Mouse (Mus musculus) spleen, postnatal 0 days (tissue): ENCODE results near the gene Jund. TPM values are rescaled to one million over a fixed set of nuclear protein-coding genes. Genes with fewer than 3 reads are reported as not detected.

Source experiments
- polyA plus RNA-seq: library from polyadenylated mRNA; unstranded; fragments of >200 nt; fragmentation: Nextera tagmentation; extraction: Ambion mirVana; gene quantifications from 2 replicates; pipeline ENCODE4 v1.2.1, GENCODE M21; 2015

The Jund gene
- polyA plus RNA-seq: 33.3 and 37.5 TPM in 2 replicates

DNA sequence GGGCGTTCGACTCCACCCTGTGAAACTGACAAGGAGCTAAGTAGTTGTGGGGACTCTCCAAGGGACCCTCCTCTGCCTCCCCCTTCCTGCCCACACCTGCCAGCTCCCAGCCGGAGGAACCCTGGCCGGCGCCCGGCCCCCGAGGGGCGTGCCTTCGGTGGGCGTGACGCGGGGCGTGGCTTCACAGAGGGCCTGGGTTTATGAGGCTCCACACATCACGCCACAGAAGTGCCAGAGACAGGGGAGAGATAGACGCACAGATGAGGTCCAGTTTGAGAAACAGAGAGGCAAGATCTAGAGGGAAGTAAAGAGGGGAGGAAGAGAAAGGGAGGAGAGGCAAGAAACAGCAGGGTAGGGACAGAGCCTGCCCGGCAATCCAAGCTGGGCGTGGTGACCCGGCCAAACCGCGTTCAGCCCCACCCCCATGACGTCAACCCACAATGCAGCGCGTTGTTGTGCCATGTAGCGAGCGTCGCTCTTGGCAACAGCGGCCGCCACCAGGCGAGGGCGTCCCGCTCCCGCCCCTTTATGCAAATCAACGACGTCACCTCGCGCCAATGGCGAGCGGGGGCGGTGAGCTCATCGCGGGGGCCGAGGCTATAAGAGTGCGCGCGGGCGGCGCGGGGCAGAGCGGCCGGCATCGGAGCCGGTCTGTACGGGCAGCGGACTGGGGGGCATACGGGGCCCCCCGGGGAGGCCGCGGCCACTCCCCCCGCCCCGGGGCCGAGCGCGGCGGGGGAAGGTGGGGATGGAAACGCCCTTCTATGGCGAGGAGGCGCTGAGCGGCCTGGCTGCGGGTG, at the start of gene Jund:
Gene Jund, plus strand, starts transcription at position 640 of the 800 bp plus-strand sequence.

DNA sequence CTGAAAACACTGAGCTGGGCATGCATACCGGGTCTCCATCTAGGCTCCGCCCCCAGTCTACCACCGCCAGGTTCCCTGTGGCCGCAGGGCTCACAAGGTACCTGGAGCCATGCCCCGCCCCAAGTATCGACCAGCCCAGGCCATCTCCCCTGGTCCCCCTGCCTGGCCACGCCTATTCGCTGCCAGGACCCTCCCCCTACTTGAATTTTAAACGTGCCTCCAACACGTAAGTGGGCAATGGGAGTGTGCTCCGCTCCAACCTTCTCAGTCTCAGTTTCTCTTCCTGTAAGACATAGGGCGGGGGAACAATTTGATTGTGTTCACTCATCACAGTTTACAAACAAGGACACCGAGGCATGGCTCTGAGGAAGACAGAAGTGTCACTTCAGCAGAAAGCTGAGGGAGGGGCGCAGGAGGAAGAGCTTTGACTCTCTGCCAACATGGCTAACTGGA, 38.5 kb upstream of the Jund start, which contains the start of gene Pgpep1:
Gene Pgpep1, minus strand, starts transcription at position 116 of the 453 bp plus-strand sequence.

DNA sequence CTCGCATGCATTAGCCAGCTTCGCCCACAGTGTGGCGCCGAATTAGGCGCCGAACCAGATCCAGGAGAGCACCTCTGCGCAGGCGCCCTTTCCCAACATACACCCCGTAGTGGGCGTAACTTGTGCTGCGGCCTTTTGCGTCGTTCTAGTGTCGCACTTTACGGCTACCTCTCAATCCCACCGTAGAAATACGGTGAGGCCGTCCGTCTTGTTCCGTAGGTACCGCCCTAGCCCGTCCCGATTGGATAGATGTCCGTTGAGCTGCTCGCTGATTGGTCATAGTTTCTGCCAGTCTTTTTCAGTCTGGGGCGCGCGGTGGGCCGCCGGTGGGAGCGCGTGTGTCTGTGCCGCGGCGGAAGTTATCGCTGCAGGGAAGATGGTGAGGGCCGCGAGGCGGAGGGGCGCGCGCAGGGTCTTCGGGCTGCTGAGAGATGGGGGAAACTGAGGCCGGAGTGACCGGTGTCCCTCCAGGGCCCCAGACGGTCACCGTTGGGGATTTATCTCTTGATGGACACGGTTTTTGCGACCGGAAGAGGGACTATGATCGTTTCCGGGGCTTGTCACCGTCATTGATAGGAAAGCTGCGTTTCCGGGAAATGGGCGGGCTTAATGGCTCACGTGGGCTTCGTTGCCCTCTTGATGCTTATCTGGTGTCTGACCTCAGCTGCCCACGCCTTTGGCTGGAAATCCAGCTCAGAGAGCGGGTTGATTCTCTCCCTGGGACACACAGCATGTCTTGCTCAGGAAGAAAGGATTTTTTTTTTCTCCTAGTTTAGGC, 25.5 kb upstream of the Jund start, which contains the start of gene Lsm4:
Gene Lsm4, plus strand, starts transcription at position 170 of the 778 bp plus-strand sequence.

DNA sequence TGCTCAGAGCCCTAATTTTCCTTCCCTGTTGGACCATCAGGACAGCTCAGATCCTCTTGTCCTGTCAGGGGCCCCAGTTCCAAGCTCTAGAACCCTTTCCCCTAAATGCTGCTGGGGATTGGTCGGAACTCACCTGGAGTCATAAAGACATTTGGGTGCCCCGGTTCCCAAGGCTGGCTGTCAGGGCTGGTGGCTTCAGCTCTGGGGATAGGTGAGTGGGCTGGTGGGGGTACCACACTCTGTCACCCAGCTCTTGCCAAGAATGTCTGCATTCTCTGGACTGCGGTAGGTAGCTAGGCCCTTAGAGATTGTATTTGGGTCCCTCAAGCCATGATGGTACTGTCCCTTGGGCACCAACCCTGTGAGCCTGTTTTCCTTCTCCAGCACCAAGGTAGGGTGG, 4.5 kb downstream of the Jund start, which contains the start of gene Iqcn:
Gene Iqcn, plus strand, starts transcription at position 171 of the 400 bp plus-strand sequence.

DNA sequence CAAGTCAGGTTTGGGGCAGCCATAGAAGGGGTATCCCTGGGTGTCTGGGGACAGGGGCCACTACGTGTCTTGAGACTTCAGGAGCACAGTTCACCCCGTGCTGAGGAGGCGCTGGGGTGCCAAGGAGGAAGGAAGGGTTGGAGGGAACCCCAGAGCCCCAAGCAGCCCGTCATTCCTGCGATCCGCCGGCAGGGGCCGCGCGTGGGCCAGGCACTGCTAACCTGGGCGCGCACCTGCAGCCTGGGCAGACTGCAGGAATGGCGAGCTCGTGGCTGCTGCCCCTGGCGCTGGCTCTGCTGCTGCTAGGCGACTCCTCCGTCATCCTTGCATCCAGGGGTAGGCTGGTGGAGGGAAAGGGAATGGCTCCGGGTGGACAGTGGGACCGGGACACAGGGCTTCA, 19.5 kb downstream of the Jund start, which contains the start of gene Gm3336:
Gene Gm3336, plus strand, starts transcription at position 247 of the 400 bp plus-strand sequence.

DNA sequence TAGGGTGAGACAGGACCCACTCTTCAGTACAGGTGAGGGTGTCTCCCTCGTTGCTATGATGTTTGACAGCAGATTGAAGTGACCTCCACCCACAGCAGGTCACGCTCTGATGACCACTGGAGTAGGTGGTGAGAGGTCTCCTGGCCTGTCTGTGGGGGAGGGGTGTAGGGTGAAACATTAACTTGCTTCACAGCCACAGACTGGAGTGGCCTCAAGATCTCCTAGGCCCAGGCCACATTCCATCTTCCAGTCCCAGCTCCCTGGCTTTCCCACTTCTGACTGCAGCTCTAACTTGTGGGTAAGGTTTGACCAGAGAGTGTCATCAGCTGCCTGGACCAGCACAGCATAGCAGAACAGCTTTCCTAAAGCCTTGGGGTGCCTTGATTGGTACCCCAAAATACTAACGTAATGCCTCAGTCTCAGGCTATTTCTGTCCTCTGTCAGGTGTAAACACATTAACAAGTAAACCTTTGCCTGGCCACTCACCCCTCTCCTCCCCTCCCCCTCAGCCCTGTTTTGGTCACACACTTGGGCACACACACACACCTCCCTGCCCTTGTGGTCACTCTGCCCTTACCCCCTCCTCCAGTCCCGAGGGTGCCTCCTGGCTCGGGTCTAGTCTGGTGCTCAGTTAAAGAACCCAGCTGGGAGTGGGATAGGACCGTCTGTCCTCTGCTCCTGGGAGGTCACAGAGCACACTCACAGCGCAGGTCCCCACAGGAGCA, 24.9 kb downstream of the Jund start, which contains the start of gene Pde4c:
Gene Pde4c, plus strand, starts transcription at position 235 of the 725 bp plus-strand sequence.

Other genes starting within 250 kb of the Jund start
- 6.0 and 7.3 TPM in 2 replicates for gene Klhl26, start 222.0 kb upstream of the Jund start, polyA plus RNA-seq
- gene Tmem59l, start 211.6 kb upstream of the Jund start, polyA plus RNA-seq: not detected in 2 replicates
- 2.3 and 2.4 TPM in 2 replicates for gene Crlf1, start 205.8 kb upstream of the Jund start, polyA plus RNA-seq
- 90.9 and 97.6 TPM in 2 replicates for gene Rex1bd, start 192.2 kb upstream of the Jund start, polyA plus RNA-seq
- gene Uba52, start 188.1 kb upstream of the Jund start, polyA plus RNA-seq: 940 and 995 TPM in 2 replicates
- gene Fkbp8, start 171.2 kb upstream of the Jund start, polyA plus RNA-seq: 177 and 190 TPM in 2 replicates
- 46.7 and 49.2 TPM in 2 replicates for gene Kxd1, start 171.0 kb upstream of the Jund start, polyA plus RNA-seq
- gene Ell, start 159.5 kb upstream of the Jund start, polyA plus RNA-seq: 9.3 and 10.1 TPM in 2 replicates
- 50.4 and 57.8 TPM in 2 replicates for gene Isyna1, start 104.6 kb upstream of the Jund start, polyA plus RNA-seq
- 80.1 and 80.6 TPM in 2 replicates for gene Ssbp4, start 90.1 kb upstream of the Jund start, polyA plus RNA-seq
- gene Lrrc25, start 82.8 kb upstream of the Jund start, polyA plus RNA-seq: 10.7 and 14.6 TPM in 2 replicates
- gene Gdf15, start 66.5 kb upstream of the Jund start, polyA plus RNA-seq: 0.79 and 0.93 TPM in 2 replicates
- 13.5 and 15.4 TPM in 2 replicates for gene Pgpep1, start 38.6 kb upstream of the Jund start, polyA plus RNA-seq
- 209 and 217 TPM in 2 replicates for gene Lsm4, start 25.7 kb upstream of the Jund start, polyA plus RNA-seq
- not detected in 2 replicates for gene Iqcn, start 4.5 kb downstream of the Jund start, polyA plus RNA-seq
- gene Gm3336, start 19.6 kb downstream of the Jund start, polyA plus RNA-seq: 0.16 TPM in 1 of 2 replicates, not detected in the other
- gene Pde4c, start 24.8 kb downstream of the Jund start, polyA plus RNA-seq: 0.16 and 0.24 TPM in 2 replicates
- gene Rab3a, start 55.7 kb downstream of the Jund start, polyA plus RNA-seq: 4.8 and 5.3 TPM in 2 replicates
- 53.7 and 56.1 TPM in 2 replicates for gene Mpv17l2, start 62.0 kb downstream of the Jund start, polyA plus RNA-seq
- gene Pik3r2, start 77.8 kb downstream of the Jund start, polyA plus RNA-seq: 22.8 and 27.4 TPM in 2 replicates
- 12.4 and 14.1 TPM in 2 replicates for gene Mast3, start 106.1 kb downstream of the Jund start, polyA plus RNA-seq
- gene Il12rb1, start 109.5 kb downstream of the Jund start, polyA plus RNA-seq: 0.60 and 0.93 TPM in 2 replicates
- gene Arrdc2, start 140.8 kb downstream of the Jund start, polyA plus RNA-seq: 13.1 and 15.0 TPM in 2 replicates
- 0.36 and 0.52 TPM in 2 replicates for gene Kcnn1, start 164.3 kb downstream of the Jund start, polyA plus RNA-seq
- 54.8 and 56.6 TPM in 2 replicates for gene Ccdc124, start 175.0 kb downstream of the Jund start, polyA plus RNA-seq
- 0.05 and 0.07 TPM in 2 replicates for gene Slc5a5, start 193.8 kb downstream of the Jund start, polyA plus RNA-seq
- gene Rpl18a, start 198.5 kb downstream of the Jund start, polyA plus RNA-seq: 4,461 and 4,565 TPM in 2 replicates
- 18.8 and 21.9 TPM in 2 replicates for gene Map1s, start 207.0 kb downstream of the Jund start, polyA plus RNA-seq